Mouse (Mus musculus) bone marrow, adult 2 months (tissue): ENCODE measurements around the gene Ppm1l.

Experiments used
- CTCF ChIP-seq: fragments of 200-500 bp; IDR thresholded peaks from 2 replicates; pipeline ENCODE4 v1.5.1; 2011; ENCODE audit warnings: low read length, control low read depth; ENCODE audit not compliant: control insufficient read depth, insufficient read depth
- POLR2A ChIP-seq: fragments of 200-500 bp; IDR thresholded peaks from 2 replicates; pipeline ENCODE4 v1.6.1; 2011; ENCODE audit warnings: low read depth, mild to moderate bottlenecking, control low read depth, low read length, borderline replicate concordance; ENCODE audit not compliant: control insufficient read depth

DNA sequence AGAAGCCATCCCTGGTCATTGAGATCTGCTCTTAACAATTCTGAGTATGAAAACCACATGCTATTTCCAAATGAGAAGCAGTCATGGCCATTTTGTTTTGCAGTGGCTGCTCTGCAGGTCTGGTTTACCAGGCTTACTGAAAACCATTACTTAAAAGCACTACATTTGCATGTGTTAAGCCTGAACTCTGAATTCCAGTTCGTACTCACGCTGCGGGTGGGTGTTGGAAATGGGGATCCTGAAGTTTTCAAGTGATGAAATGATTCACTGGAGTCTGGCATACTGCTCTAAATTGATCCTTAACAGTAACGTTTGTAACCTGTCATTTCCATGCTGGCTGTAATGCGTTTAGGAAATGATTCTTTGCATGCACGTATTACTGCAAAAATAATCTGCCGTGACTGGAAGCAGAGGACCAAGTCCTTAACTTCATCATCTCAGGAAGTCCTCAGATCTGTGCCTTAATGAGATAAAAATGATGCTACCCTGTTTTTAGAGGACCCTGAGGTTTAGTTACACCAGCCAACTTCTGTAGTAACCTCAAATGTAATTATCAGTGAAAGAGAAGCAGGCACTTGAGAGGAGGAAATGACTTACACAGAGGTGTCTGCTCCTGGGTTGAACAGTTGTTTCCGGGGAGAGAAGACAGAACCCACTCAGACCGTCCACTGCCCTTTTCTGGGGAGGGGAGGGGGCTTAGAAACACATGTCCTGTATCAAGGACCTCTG lies 151.8 kb downstream of the Ppm1l start:
- TF ChIP-seq POLR2A (no peak), CTCF (no peak)
